Mouse (Mus musculus): ENCODE results near the gene Nme9.

Gene Nme9

GRCm38 (mm10) chr9:99479181-99479711 lies 28.0 kb downstream of the Nme9 start:
- DNase-seq (ENCODE audit: low spot score in 2 of 2) = peak; percentile 40

- peak in 1 of 2 experiments; percentile 36 for DNase-seq (ENCODE audit: low spot score in 2 of 2)
Observed at GRCm38 (mm10) chr9:99480764-99481163, 29.5 kb downstream of the Nme9 start.

GRCm38 (mm10) chr9:99483191-99483590 lies 31.9 kb downstream of the Nme9 start:
- no peak for DNase-seq (ENCODE audit: low spot score in 2 of 2)

GRCm38 (mm10) chr9:99484632-99485031 lies 33.4 kb downstream of the Nme9 start:
- no peak for DNase-seq (ENCODE audit: low spot score in 2 of 2)

DNA sequence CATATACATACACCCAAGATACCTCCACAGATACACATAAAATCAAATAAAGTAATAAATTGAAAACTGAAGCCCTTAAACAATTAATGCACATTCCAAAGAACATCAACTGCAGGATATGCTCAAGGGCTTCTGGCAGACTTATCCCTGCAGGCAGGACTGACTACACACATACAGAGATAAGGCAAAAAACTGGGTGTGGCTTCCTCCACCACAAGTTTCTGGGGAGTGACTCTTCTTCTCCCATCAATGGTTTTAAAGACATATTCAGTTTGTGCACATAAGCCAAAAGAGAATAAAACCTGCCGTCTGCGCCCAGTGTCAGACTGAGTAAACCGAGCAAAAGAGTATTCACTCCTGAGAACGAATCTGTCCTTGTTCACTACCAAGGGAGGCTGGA lies 33.9 kb downstream of the Nme9 start:
- no peak for DNase-seq (ENCODE audit: low spot score in 2 of 2)

- DNase-seq (ENCODE audit: low spot score in 2 of 2) = no peak
Observed at GRCm38 (mm10) chr9:99487126-99487695, 35.9 kb downstream of the Nme9 start.

DNA sequence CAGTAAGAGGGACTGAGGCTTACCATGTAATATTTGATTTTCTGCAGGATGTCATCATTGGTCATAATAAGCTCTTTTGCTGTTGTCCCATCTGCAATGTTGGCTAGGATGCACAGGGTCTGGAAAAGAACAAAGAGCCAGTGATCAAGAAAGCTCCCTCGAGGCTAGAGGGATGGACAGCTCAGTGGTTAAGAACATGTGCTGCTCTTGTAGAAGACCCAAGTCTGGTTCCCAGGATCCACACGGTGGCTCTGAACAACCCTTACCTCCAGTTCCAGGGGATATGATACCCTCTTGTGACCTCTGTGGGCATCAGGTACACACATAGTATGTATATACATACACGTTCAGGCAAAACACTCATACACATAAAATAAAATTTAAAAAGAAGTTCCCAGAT lies 36.6 kb downstream of the Nme9 start:
- no peak for DNase-seq (ENCODE audit: low spot score in 2 of 2)

DNA sequence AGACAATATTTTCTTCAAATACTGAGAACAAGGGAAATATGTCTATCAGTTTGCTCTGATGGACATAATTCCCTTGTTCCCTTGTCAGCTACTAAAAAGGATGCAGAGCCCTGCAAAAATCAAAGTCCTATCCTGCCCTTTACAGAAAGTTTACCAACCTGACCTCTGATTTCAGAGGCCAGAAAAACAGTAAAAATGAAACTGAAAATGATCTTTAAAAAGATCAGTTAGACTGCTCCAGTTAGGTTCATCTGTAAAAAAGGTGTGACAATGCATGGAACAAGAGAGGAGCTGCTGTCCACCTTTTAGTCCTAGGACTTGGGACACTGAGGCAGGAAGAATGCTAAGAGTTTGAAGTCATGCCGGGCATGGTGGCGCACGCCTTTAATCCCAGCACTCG lies 39.8 kb downstream of the Nme9 start:
- DNase-seq (ENCODE audit: low spot score in 2 of 2) = no peak

DNA sequence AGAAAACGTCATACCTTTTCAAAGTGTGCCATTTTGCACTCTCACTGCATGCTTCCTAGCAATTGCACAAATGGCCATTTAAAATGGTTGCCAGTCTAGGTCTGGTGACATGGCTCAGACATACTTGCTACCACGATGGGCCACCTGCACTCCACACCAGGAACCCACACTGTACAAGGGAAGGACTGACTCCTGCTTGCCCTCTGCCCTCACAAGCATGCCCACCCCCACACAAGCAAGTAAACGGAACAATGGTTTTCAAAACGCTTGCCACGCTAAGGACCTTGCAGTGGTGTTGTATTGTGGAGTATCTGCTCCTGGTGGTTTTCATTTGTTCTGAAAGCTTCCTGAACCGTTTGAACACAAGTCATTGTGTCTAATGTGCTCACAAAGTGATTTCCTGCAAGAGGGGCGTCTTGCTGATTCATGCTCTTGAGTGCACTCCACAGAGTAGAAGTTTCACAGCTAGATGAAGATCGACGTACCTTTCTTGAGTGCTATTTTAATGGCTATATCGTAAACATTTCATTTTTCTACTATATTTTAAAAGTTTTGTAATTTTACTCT lies 41.4 kb downstream of the Nme9 start:
- DNase-seq (ENCODE audit: low spot score in 2 of 2) = no peak

- no peak for DNase-seq (ENCODE audit: low spot score in 2 of 2)
Observed at GRCm38 (mm10) chr9:99499336-99499735, 48.1 kb downstream of the Nme9 start.

DNA sequence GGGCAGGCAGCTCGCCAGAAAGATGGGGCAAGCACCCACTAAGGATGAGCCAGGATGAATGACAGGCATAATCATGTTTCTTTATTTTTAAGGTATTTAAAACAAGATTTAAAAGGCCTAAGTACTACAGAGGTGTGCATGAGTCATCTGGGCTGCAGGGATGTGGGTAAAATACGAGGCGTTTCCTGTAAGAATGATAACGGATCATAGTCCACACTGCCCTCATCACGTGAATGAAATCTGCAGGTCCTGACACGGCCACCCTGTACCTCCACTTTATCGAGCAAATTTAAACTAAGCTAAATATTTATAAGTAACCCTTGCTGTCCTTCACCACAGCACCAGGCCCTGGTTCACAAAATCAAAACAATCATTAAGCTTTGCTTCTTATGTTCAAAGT lies 54.6 kb downstream of the Nme9 start:
- no peak for DNase-seq (ENCODE audit: low spot score in 2 of 2)

All from frontal cortex, postnatal 36 days (tissue).